Mouse (Mus musculus) thymus, adult 2 months (tissue): ENCODE results near the gene Cntnap2. TPM values are rescaled to one million over a fixed set of nuclear protein-coding genes. Genes with fewer than 3 reads are reported as not detected.

Experiments used
- DNase-seq: peaks from one replicate; pipeline ENCODE4 v3.0.0; 2021
- H3K27ac ChIP-seq: fragments of 200-500 bp; 2 replicates; pipeline ENCODE4 v1.5.1; 2012; ENCODE audit warnings: low read length, control low read depth; ENCODE audit not compliant: control insufficient read depth, insufficient read depth
- H3K27me3 ChIP-seq: fragments of 200-500 bp; 2 replicates; pipeline ENCODE4 v1.6.1; 2012; ENCODE audit warnings: mild to moderate bottlenecking, low read length, moderate library complexity, mixed read lengths; ENCODE audit not compliant: control insufficient read depth, insufficient read depth
- H3K36me3 ChIP-seq: fragments of 200-500 bp; 2 replicates; pipeline ENCODE4 v1.6.1; 2012; ENCODE audit warnings: mild to moderate bottlenecking, low read length, moderate library complexity; ENCODE audit not compliant: control insufficient read depth, insufficient read depth
- H3K4me1 ChIP-seq: fragments of 200-500 bp; replicated peaks from 2 replicates; pipeline ENCODE4 v1.6.1; 2012; ENCODE audit warnings: low read length; ENCODE audit not compliant: control insufficient read depth, insufficient read depth
- H3K4me3 ChIP-seq: fragments of 200-500 bp; 2 replicates; pipeline ENCODE4 v1.5.1; 2012; ENCODE audit warnings: mild to moderate bottlenecking, low read length, control low read depth, moderate library complexity; ENCODE audit not compliant: control insufficient read depth, insufficient read depth
- CTCF ChIP-seq: fragments of 200-500 bp; IDR thresholded peaks from 2 replicates; pipeline ENCODE4 v1.5.1; 2012; ENCODE audit warnings: mild to moderate bottlenecking, control low read depth, low read length, moderate library complexity, borderline replicate concordance; ENCODE audit not compliant: control insufficient read depth, poor library complexity, insufficient read depth; ENCODE audit errors: extremely low read depth
- POLR2A ChIP-seq: fragments of 200-500 bp; IDR thresholded peaks from 2 replicates; pipeline ENCODE4 v1.6.1; 2012; ENCODE audit warnings: mild to moderate bottlenecking, low read length, control low read depth, moderate library complexity; ENCODE audit not compliant: control insufficient read depth, poor library complexity, insufficient read depth; ENCODE audit errors: extremely low read depth
- WGBS: fragments of 180-500 bp; shearing (Covaris S2); methylation state at CpG from one replicate; pipeline ENCODE4 v1.1.7; 2018; 5-methylcytosine and 5-hydroxymethylcytosine counted together
- polyA plus RNA-seq: library from polyadenylated mRNA; depleted of rRNA; stranded (reverse); fragments of >200 nt; gene quantifications from 2 replicates; pipeline ENCODE4 v1.2.3, GENCODE M21; 2012

Gene Cntnap2
- polyA plus RNA-seq, 1 experiment = 1.0 TPM

DNA sequence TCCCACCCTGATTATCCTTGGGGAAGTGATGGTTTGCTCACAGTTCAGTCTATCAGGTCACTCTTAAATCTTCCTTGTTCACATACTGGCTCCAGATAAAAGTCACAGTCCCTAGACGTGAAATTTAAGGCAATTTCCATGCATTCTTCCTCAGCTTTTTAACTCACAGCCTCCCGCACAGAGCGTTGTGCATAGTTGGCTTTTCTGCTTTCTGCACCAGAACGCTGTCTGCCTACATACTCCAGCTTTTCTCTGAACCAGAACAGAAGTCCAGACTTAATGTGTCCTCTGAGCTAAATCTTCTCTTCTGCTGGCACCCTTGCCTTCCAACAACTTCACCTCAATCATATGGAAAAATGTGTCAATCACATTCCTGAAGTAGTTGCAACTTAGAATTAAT is 1616.5 kb downstream of the Cntnap2 start:
- 86% methylated on average over 4 of the region's 4 CpGs for WGBS
- no peaks in the 10 kb centered on the region for H3K36me3 ChIP-seq
- no peak overlapping the region for H3K27ac ChIP-seq
- TF ChIP-seq POLR2A (no peak), CTCF (no peak)
- H3K4me1 ChIP-seq = no peaks in the 10 kb centered on the region
- no peak overlapping the region for H3K4me3 ChIP-seq
- no peak for DNase-seq
- no peaks in the 10 kb centered on the region for H3K27me3 ChIP-seq

DNA sequence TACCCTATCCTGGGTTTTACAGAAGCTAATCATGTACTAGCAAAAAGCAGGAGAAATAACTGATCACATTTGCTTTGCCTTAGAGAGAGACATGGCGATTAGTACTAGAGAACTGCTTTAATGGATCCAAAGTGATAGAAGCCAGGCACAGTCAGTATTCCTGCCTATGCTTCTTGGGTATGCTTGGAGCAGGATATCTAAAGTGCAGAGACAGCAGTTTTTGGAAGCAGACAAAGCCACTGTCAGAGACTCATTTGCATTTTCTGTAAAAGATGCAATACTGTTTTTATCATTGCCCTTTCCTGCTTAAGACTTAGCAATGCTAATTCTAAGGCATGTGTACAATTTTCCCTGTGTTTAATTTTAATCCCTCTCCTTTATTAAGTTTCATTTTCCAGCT is 1637.0 kb downstream of the Cntnap2 start:
- no peak for DNase-seq
- 93% methylated on average over 1 of the region's 1 CpGs for WGBS
- Histone ChIP-seq H3K4me3 (no peak overlapping the region), H3K27ac (no peak overlapping the region), H3K36me3 (no peaks in the 10 kb centered on the region), H3K27me3 (no peaks in the 10 kb centered on the region), H3K4me1 (no peaks in the 10 kb centered on the region)
- no peak for TF ChIP-seq CTCF
- no peak for TF ChIP-seq POLR2A

DNA sequence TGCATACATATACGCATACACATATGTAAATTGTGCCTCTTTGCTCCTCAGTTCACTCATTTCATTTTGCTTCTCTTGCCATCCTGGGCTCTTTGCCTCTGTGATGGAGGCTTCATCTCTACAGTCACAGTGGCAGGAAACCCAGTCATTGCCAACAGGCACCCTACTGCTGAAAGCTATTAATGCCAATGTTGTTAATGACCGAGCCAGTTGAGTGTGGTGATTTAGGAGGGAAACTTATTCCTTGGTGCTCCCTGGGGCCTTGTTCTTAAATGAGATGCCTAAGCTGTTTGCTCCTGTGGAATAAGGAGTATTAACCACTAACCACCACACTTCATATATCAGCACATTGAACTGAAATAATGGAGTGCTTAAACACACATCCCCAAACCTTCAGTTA is 1640.2 kb downstream of the Cntnap2 start:
- Histone ChIP-seq H3K27me3 (no peaks in the 10 kb centered on the region), H3K4me1 (no peaks in the 10 kb centered on the region), H3K4me3 (no peak overlapping the region), H3K27ac (no peak overlapping the region), H3K36me3 (no peaks in the 10 kb centered on the region)
- TF ChIP-seq CTCF (no peak), POLR2A (no peak)
- whole genome bisulfite sequencing = 99% methylated on average over 2 of the region's 2 CpGs
- DNase-seq = no peak

DNA sequence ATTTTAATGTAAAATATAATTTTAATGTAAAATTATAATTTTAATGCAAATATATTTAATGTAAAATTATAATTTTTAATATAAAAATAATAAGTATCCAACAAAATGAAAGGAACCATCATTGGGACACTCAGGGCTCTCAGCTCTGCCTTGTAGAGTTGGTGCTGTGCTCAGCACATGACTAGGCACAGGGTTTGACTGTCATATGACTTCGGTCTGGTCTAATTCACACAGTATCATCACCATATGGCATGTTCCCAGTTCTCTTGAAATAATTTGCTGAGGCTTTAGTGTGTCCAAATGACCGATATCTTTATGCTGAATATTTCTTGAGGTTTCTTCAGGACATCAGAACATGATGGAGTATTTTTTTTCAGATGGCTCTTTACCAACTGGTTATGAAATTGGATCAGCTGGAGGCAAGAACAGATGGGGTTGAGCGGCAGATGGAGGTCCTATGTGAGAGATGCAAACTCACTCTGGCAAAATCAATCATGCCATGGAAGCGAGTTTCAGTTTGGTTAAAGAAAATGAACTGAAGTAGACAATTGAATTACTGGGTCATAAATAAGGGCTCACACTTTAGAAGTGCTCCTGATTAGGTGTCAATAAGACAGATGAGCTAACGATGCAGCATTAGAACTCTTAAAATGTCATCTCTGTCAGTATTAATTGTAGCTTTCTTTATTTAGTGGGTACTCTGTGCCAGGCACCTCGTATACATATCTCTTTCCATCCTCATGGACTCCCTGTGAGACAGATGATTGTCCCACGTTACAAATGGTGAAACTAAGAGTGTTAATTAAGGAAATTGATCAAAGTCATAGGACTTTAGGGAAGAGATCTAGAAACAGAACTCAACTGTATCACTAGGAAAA is 1645.4 kb downstream of the Cntnap2 start:
- Histone ChIP-seq H3K4me3 (no peak overlapping the region), H3K36me3 (no peaks in the 10 kb centered on the region), H3K4me1 (no peaks in the 10 kb centered on the region), H3K27ac (no peak overlapping the region), H3K27me3 (no peaks in the 10 kb centered on the region)
- 87% methylated on average over 7 of the region's 7 CpGs for WGBS
- no peak for DNase-seq
- TF ChIP-seq POLR2A (no peak), CTCF (no peak)

DNA sequence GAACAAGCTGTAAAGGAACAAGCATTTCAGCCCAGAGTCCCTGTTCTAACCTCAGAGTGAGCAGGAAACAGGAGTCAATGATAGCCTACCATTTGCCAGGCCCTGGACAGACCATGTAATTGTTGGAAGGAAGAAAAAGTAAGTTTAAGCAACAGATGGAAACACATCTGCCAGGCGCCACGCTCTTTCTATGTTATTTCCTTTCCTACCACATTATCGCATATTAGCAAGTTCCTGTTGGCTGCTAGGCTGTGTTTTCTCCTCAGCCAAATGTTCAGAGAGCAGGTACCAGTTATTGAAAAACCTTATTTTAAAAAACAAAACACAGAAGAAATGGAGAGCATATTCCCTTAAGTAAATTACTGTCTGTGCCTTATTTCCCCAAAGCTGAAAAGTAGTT is 1646.8 kb downstream of the Cntnap2 start:
- no peaks in the 10 kb centered on the region for H3K27me3 ChIP-seq
- H3K4me1 ChIP-seq = no peaks in the 10 kb centered on the region
- no peak for TF ChIP-seq CTCF
- TF ChIP-seq POLR2A = no peak
- 54% methylated on average over 3 of the region's 3 CpGs for WGBS
- DNase-seq = no peak
- no peak overlapping the region for H3K27ac ChIP-seq
- no peaks in the 10 kb centered on the region for H3K36me3 ChIP-seq
- no peak overlapping the region for H3K4me3 ChIP-seq

DNA sequence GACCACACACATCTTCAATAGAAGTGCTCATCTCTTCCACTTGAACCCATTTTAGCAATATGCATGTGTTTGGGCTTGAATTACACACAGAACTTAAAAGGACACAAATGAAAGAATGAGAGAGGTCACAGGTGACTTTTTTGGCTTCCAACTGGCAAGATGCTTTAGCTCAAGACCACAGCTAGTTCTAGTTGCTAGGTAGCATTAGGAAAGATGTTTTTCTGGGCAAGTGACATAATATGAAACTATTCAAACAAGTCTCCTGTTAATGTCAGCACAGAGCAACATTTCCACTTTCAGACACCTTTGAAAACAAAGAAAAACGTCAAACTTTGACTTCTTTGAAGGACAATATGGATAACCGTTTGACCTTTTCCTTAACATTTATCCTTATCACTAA is 1657.4 kb downstream of the Cntnap2 start:
- DNase-seq = no peak
- TF ChIP-seq POLR2A (no peak), CTCF (no peak)
- no peak overlapping the region for H3K27ac ChIP-seq
- H3K36me3 ChIP-seq = no peaks in the 10 kb centered on the region
- H3K4me3 ChIP-seq = no peak overlapping the region
- H3K4me1 ChIP-seq = no peaks in the 10 kb centered on the region
- no peaks in the 10 kb centered on the region for H3K27me3 ChIP-seq
- WGBS = 70% methylated on average over 2 of the region's 2 CpGs
